Mouse (Mus musculus): ENCODE measurements around the gene Mtmr3. TPM values are rescaled to one million over a fixed set of nuclear protein-coding genes. Genes with fewer than 3 reads are reported as not detected.

Gene Mtmr3
- polyA plus RNA-seq, 1 experiment from 2014 or later: 21.4 TPM

DNA sequence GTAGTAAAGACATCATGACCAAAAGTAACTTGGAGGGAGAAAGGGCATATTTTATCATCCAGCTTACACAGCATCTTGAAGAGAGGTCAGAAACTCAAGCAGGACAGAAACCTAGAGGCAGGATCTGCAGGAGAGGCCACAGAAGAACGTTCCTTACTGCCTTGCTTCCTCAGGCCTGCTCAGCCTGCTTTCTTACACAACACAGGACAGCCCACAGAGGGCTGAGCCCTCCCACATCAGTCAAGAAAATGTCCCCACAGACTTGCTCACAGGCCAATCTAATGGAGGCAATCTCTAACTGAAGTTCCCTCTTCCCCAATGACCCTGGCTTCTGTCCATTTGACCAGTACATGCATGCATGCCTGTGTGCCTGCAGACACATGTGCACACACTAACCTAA, 152.4 kb downstream of the Mtmr3 start:
- 41% methylated on average over 1 of the region's 1 CpGs for WGBS (ENCODE audit: insufficient replicate concordance)
- Histone ChIP-seq H3K4me2 (no peak overlapping the region), H3K4me1 (ENCODE audit: control insufficient read depth, insufficient read depth, low read length) (no peaks in the 10 kb centered on the region), H3K27me3 (ENCODE audit: control insufficient read depth, insufficient read depth, low read length) (no peaks in the 10 kb centered on the region), H3K9ac (ENCODE audit: low read depth, low read length) (no peak overlapping the region), H3K27ac (ENCODE audit: low read depth, low read length) (no peak overlapping the region), H3K36me3 (ENCODE audit: control insufficient read depth, insufficient read depth, low read length) (no peaks in the 10 kb centered on the region), H3K4me3 (ENCODE audit: low read depth, low read length) (no peak overlapping the region), H3K9me3 (replicated peaks; ENCODE audit: control insufficient read depth, low read length) (no peaks in the 10 kb centered on the region)
- ATAC-seq (replicated peaks; ENCODE audit: insufficient number of reproducible peaks, low FRiP score, low TSS enrichment): no peak

DNA sequence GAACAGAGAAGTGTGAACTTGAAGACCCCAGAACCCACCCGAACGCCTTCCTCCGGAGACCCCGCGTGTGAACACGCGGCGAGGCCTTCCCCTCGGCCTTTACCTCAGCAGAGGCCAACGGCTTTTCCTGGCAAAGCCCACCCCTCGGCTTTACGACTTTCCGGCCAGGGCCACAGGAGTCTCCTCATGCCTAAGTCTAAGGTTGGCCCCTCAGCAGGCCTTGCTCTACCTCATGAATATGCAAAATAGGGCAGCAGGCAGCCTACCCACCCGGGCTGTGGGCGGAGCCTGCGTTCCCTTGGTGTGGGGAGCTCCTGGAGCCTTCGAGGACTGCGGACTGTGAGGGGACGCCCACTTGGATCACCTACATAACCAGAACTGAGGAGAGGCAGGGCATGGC, 153.7 kb downstream of the Mtmr3 start, which contains the start of gene Hormad2:
TSS of gene Hormad2 (minus strand) at position 128 of the 400 bp plus-strand sequence.
- Histone ChIP-seq H3K4me2 (peak within 1 kb of the TSS; percentile 34), H3K9ac (ENCODE audit: low read depth, low read length) (no peak within 1 kb of the TSS), H3K36me3 (ENCODE audit: control insufficient read depth, insufficient read depth, low read length) (no peaks in the 10 kb centered on the region), H3K27ac (ENCODE audit: low read depth, low read length) (no peak within 1 kb of the TSS), H3K27me3 (ENCODE audit: control insufficient read depth, insufficient read depth, low read length) (no peaks in the 10 kb centered on the region), H3K4me1 (ENCODE audit: control insufficient read depth, insufficient read depth, low read length) (no peaks in the 10 kb centered on the region), H3K9me3 (replicated peaks; ENCODE audit: control insufficient read depth, low read length) (no peaks in the 10 kb centered on the region), H3K4me3 (ENCODE audit: low read depth, low read length) (0 out of 2 replicates have a peak within 1 kb of the TSS, but pooled peaks have one; percentile 10)
- ATAC-seq (replicated peaks; ENCODE audit: insufficient number of reproducible peaks, low FRiP score, low TSS enrichment): no peak
- WGBS (ENCODE audit: insufficient replicate concordance): 38% methylated on average over 19 of the region's 19 CpGs

- Histone ChIP-seq H3K9ac (ENCODE audit: low read depth, low read length) (no peak overlapping the region), H3K36me3 (ENCODE audit: control insufficient read depth, insufficient read depth, low read length) (no peaks in the 10 kb centered on the region), H3K9me3 (replicated peaks; ENCODE audit: control insufficient read depth, low read length) (no peaks in the 10 kb centered on the region), H3K4me2 (no peak overlapping the region), H3K4me1 (ENCODE audit: control insufficient read depth, insufficient read depth, low read length) (no peaks in the 10 kb centered on the region), H3K27ac (ENCODE audit: low read depth, low read length) (no peak overlapping the region), H3K27me3 (ENCODE audit: control insufficient read depth, insufficient read depth, low read length) (no peaks in the 10 kb centered on the region), H3K4me3 (ENCODE audit: low read depth, low read length) (no peak overlapping the region)
- ATAC-seq (replicated peaks; ENCODE audit: insufficient number of reproducible peaks, low FRiP score, low TSS enrichment): no peak
- 60% methylated on average over 2 of the region's 2 CpGs for WGBS (ENCODE audit: insufficient replicate concordance)
These were observed 156.5 kb downstream of the Mtmr3 start for GRCm38 (mm10) chr11:4438211-4438610.

DNA sequence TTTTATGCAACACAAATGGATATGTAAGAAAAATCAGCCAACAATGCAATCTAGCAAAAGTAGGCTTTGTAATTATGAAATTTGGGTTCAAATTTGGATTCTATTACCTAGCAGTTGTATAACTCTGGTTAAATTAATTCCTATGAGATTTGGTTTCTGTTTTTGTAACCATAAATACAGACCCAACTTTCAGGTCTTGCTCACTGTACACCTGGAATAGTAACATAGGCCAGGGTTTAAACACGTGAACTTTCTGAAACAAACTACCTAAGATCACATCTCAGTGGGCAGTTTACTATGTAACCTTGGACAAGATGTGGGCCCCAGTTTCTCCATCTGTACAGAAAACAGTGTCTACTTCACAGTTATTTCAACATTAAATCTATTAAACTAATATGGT, 157.3 kb downstream of the Mtmr3 start:
- H3K4me2 ChIP-seq: no peak overlapping the region
- no peak overlapping the region for H3K4me3 ChIP-seq (ENCODE audit: low read depth, low read length)
- no peaks in the 10 kb centered on the region for H3K4me1 ChIP-seq (ENCODE audit: control insufficient read depth, insufficient read depth, low read length)
- no peaks in the 10 kb centered on the region for H3K36me3 ChIP-seq (ENCODE audit: control insufficient read depth, insufficient read depth, low read length)
- H3K9ac ChIP-seq (ENCODE audit: low read depth, low read length): no peak overlapping the region
- H3K27me3 ChIP-seq (ENCODE audit: control insufficient read depth, insufficient read depth, low read length): no peaks in the 10 kb centered on the region
- no peaks in the 10 kb centered on the region for H3K9me3 ChIP-seq (replicated peaks; ENCODE audit: control insufficient read depth, low read length)
- H3K27ac ChIP-seq (ENCODE audit: low read depth, low read length): no peak overlapping the region
- 82% methylated on average over 1 of the region's 1 CpGs for WGBS (ENCODE audit: insufficient replicate concordance)
- no peak for ATAC-seq (replicated peaks; ENCODE audit: insufficient number of reproducible peaks, low FRiP score, low TSS enrichment)

GRCm38 (mm10) chr11:4436631-4437030, 158.0 kb downstream of the Mtmr3 start:
- H3K9ac ChIP-seq (ENCODE audit: low read depth, low read length): no peak overlapping the region
- H3K27me3 ChIP-seq (ENCODE audit: control insufficient read depth, insufficient read depth, low read length): no peaks in the 10 kb centered on the region
- H3K36me3 ChIP-seq (ENCODE audit: control insufficient read depth, insufficient read depth, low read length): no peaks in the 10 kb centered on the region
- 79% methylated on average over 3 of the region's 3 CpGs for WGBS (ENCODE audit: insufficient replicate concordance)
- H3K4me3 ChIP-seq (ENCODE audit: low read depth, low read length): no peak overlapping the region
- no peak overlapping the region for H3K27ac ChIP-seq (ENCODE audit: low read depth, low read length)
- no peaks in the 10 kb centered on the region for H3K4me1 ChIP-seq (ENCODE audit: control insufficient read depth, insufficient read depth, low read length)
- H3K4me2 ChIP-seq: no peak overlapping the region
- no peak for ATAC-seq (replicated peaks; ENCODE audit: insufficient number of reproducible peaks, low FRiP score, low TSS enrichment)
- no peaks in the 10 kb centered on the region for H3K9me3 ChIP-seq (replicated peaks; ENCODE audit: control insufficient read depth, low read length)

- Histone ChIP-seq H3K4me3 (ENCODE audit: low read depth, low read length) (no peak overlapping the region), H3K4me2 (no peak overlapping the region), H3K36me3 (ENCODE audit: control insufficient read depth, insufficient read depth, low read length) (no peaks in the 10 kb centered on the region), H3K4me1 (ENCODE audit: control insufficient read depth, insufficient read depth, low read length) (no peaks in the 10 kb centered on the region), H3K27me3 (ENCODE audit: control insufficient read depth, insufficient read depth, low read length) (no peaks in the 10 kb centered on the region), H3K27ac (ENCODE audit: low read depth, low read length) (no peak overlapping the region), H3K9me3 (replicated peaks; ENCODE audit: control insufficient read depth, low read length) (no peaks in the 10 kb centered on the region), H3K9ac (ENCODE audit: low read depth, low read length) (no peak overlapping the region)
- ATAC-seq (replicated peaks; ENCODE audit: insufficient number of reproducible peaks, low FRiP score, low TSS enrichment): no peak
- WGBS (ENCODE audit: insufficient replicate concordance): 55% methylated on average over 4 of the region's 4 CpGs
These were observed 160.2 kb downstream of the Mtmr3 start for GRCm38 (mm10) chr11:4434461-4434860.

Other genes starting within 250 kb of the Mtmr3 start
- gene Hormad2, start 153.8 kb downstream of the Mtmr3 start, polyA plus RNA-seq (2014; fragmentation: Nextera tagmentation; extraction: Ambion mirVana): 0.44 and 0.82 TPM in 2 replicates
- gene Gm11032, start 25.2 kb upstream of the Mtmr3 start, polyA plus RNA-seq (2014; fragmentation: Nextera tagmentation; extraction: Ambion mirVana): not detected in 2 replicates
- 28.4 and 29.0 TPM in 2 replicates for gene Ascc2, start 42.9 kb upstream of the Mtmr3 start, polyA plus RNA-seq (2014; fragmentation: Nextera tagmentation; extraction: Ambion mirVana)
- gene Uqcr10, start 109.5 kb upstream of the Mtmr3 start, polyA plus RNA-seq (2014; fragmentation: Nextera tagmentation; extraction: Ambion mirVana): 1,482 and 1,490 TPM in 2 replicates
- 50.1 and 55.8 TPM in 2 replicates for gene Zmat5, start 109.8 kb upstream of the Mtmr3 start, polyA plus RNA-seq (2014; fragmentation: Nextera tagmentation; extraction: Ambion mirVana)
- 0.10 and 0.14 TPM in 2 replicates for gene Cabp7, start 151.9 kb upstream of the Mtmr3 start, polyA plus RNA-seq (2014; fragmentation: Nextera tagmentation; extraction: Ambion mirVana)

Measured in heart, embryonic 11.5 days (tissue).